Mouse (Mus musculus) adrenal gland, postnatal 36 days (tissue): ENCODE data around the gene Arhgap6. TPM values are rescaled to one million over a fixed set of nuclear protein-coding genes. Genes with fewer than 3 reads are reported as not detected.

ENCODE experiments used
- DNase-seq, 2 experiments: peaks; one replicate each; pipeline ENCODE4 v3.0.0; 2021; ENCODE audit warnings: mixed read lengths in 1 of 2
- total RNA-seq, 2 experiments: library from RNA; stranded (reverse); gene quantifications; 2 replicates each; pipeline ENCODE4 v1.2.3; 2021

The Arhgap6 gene
- total RNA-seq, 2 experiments from 2014 or later, result 2.1 to 2.5 TPM

- DNase-seq, result peak in 1 of 2 experiments; percentile 7
Measured at GRCm38 (mm10) chrX:169112662-169113061, 317.8 kb downstream of the Arhgap6 start.

- DNase-seq, result no peak
Measured at GRCm38 (mm10) chrX:169123115-169123772, 328.3 kb downstream of the Arhgap6 start.

GRCm38 (mm10) chrX:169123773-169124151 lies 328.9 kb downstream of the Arhgap6 start:
- DNase-seq, result no peak

DNA sequence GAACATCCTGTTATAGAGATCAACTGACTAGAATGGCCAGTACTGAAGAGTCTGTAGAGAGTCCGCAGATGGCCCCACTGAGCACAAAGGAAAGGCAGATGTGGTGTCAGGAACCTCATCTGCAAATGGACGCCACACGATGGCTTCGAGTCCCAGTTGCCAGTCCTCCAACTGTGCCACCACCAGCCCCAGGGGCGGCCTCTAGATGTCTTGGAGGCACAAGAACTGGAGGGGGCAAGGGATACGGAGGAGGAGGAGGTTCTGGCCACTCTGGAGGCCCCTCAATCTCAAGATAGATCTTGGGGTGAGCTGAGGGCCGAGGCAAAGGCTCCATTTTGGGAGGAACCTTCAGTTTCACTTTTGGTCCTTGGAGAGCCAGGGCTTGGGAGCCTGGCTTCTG lies 344.9 kb downstream of the Arhgap6 start:
- no peak for DNase-seq

DNA sequence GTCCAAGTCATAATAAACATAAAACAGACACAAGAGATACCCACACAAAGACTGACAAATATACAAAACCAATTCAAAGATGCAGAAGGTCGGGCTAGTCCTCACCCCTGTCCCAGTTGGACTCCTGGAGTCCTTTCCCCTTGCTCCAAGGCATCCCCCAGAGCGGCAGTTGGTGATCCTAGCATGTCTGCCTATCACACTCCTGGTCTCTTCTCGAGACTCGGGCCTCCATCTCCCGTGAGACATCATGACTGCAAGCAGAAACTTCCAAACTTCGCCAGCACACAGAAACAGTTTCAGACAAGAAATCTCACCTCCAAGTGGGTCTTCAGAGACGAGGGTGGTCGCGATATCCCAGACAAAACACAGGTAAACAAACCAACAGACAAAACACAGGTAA lies 345.6 kb downstream of the Arhgap6 start:
- DNase-seq, result no peak

DNA sequence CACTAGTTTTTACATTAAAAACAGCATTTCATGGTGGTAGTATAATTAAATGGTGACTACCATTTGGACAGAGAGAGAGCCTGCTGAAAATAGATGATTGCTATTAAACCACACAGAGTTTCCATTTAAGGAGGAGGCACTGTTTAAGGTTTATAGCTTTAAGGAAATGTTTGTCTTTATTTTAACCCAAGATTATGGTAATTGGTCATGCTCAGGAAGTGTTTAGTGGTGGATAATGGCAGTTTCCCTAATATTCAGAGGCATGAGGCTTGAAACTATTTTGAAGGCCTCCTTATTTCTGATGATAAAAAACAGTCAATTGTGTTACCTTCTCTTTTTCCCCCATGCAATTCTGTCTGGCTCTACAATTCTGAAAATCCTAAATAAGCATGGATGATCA lies 358.9 kb downstream of the Arhgap6 start:
- no peak for DNase-seq

DNA sequence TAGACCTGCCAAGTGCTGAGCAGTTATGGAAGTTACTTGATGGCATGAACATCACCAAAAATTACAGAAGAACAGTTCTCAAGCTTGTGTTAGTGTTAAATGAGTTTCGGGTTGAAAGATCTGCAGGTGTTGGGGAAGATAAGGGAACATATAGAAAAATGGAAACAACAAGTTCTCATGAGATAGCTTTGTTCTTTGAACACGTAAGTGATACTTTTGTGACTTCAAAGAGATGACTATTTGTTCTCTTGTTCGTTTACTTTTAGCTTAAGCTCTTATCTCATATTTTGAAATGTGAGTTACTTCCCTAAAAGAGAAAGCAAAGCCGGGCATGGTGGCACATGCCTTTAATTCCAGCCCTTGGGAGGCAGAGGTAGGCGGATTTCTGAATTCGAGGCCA lies 363.5 kb downstream of the Arhgap6 start:
- DNase-seq, result no peak

DNA sequence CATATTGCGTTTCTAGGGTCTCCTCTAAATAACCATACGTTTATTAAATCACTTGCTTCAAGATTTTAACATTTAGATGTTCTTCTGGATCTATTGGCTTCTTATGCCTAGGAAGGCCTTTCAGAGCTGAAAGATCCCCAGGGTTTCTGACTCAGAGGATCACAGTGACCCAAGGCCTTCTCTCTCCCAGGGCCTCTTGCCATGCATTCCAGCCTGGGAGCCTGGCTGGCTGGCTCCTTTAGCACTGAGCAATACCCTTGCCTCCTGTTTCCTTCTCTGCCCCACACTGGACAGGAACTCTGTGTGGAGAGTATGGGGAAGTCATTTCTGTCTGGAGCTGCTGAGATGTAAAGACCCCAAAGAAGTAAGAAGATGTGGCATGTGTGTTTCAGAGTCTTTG lies 376.1 kb downstream of the Arhgap6 start:
- peak in 1 of 2 experiments; percentile 20 for DNase-seq

- DNase-seq, result no peak
Measured at GRCm38 (mm10) chrX:169173796-169174195, 378.9 kb downstream of the Arhgap6 start.

DNA sequence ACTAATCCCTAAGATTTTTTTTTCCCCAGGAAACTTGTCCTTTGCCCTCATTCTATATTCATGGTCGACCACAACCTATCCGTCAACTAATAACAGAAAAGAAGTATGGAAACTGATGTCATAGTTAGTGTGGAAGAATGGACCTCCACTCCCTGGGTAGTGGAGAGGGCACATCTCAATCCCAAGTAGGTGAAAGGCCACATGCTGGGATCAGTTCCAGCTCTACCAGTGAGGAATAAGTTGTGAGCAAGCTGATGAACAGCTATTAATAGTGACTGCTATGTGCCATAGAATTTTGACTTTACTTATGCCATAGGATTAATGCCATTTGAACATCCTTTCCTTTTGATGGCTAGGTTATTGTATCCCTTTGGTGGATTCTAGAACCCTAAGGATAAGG lies 383.7 kb downstream of the Arhgap6 start:
- peak in 1 of 2 experiments; percentile 9 for DNase-seq

DNA sequence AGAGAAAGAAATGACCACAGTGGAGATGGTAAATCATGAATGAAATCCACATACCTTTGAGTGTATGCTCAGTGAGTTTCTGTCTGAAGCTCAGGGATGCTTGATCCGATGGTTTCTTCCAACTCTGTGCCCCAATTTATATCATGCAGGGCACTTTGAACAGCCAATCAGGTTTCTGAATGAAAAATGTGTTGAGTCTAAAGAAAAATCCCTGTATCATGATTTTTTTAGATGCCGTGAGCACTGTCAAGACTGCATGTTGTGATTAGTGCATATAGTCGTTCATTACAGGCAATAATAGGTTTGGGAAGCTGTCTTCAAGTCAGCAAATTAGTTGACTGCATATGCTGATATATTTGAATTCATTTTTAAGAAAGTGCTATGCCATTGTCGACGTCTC lies 392.2 kb downstream of the Arhgap6 start, which contains the start of gene Amelx:
Gene Amelx (minus strand): TSS at position 101 of the 400 bp plus-strand sequence.
- DNase-seq, result no peak

DNA sequence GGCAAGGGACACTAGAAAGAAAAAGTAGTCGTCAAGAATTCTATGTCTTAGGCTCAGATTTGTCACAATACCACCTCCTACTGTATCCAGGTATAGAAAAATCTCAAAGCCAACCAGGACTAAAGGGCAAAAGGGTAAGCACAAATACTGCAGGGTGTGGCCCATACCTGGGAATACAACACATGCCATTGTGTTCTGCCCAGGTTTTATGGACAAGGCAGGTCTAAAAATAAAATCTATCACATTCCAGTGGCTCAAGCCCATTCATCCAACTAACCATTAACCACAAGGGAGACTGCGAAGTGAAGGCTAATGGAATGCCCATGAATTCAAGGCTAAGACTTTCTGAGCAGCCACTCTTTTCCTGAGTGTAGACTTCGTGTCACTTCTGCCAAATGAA lies 415.1 kb downstream of the Arhgap6 start:
- no peak for DNase-seq

- no peak for DNase-seq
Measured at GRCm38 (mm10) chrX:169220064-169220463, 425.2 kb downstream of the Arhgap6 start.

DNA sequence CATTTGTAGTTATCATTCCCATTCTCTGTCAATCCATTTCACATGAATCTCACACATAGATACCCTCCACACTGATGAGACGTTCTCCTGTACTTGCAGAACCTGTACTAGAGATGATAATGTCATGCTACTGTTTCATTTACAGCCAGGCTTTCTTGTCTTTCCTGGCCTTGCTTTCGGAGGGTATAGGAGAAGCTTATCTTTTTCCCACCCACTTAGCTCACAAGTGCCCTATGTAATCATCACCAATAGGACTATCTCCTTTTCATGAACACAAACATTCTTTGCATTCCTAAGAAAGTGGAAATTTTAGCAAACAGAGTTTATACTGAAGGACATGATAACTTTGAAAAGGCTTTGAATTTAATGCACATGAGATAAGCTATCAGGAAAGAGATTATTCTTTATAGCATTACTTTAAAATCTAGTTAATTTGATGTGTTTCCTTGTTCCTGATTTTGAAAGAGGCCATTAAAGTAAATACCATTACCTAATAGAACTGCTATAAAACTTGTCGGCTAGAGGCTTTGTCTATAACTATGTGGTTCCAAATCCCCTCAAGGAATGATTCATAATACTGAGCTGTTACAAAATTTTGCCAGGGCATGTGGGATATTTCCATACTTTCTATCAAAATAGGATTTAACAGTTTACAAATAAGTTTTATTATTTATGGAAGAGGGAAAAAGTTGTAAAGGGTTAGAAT lies 427.6 kb downstream of the Arhgap6 start:
- DNase-seq, result no peak

DNA sequence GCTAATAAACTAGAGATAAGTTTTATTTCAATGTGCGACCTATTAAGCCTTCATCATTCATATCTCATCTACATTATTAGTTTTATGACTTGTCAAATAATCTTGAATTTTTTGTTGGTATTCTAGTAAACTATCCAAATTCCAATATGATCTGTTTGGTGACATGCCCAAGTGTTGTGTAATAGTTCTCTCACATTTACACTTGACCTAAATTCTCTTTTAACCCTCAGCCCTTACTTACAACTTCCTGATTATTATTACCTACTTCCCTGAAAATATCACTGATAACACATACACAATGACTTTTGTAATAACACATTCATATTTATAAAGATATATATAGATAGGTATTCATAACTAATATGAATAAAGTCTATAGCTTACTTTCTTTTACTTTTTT lies 461.0 kb downstream of the Arhgap6 start:
- DNase-seq, result no peak

DNA sequence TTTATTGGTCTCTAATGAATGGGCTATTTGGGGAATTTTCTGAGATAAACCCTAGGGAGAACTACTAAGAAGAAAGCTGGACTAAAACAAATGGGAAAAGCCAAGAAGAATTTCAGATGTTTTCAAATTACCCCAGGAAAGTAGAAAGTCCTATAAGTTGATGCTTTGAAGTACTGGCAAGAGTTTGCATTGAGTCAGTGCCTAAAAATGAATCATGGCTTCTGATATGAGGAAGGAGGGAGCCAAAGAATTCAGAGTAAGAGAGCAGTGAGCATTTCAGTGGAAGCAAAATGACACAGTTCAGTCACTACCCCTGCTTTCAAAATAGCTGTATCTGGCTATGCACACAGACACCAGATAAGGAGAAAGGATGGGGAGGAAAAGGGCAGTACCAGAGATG lies 461.8 kb downstream of the Arhgap6 start:
- DNase-seq, result no peak

DNA sequence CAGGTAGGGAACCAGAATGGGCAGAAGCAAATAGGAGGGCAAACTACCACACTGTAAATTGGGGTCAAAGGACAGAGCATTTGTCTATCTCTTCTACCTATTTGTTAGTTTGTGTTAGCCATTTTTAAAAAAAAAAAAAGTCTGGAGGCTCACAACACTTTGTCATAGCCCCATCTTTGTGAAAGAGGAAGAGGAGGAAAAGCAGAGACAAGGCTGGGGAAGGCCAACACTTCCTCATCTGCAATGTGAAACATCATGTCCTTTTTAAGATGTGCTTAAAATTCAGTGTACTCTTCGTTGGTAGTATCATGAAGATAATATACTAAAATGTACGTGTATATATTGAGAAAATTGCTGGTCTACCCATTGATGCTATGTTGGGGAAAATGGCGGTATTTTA lies 466.1 kb downstream of the Arhgap6 start:
- DNase-seq, result no peak

GRCm38 (mm10) chrX:169262212-169262611 lies 467.3 kb downstream of the Arhgap6 start:
- DNase-seq, result no peak

DNA sequence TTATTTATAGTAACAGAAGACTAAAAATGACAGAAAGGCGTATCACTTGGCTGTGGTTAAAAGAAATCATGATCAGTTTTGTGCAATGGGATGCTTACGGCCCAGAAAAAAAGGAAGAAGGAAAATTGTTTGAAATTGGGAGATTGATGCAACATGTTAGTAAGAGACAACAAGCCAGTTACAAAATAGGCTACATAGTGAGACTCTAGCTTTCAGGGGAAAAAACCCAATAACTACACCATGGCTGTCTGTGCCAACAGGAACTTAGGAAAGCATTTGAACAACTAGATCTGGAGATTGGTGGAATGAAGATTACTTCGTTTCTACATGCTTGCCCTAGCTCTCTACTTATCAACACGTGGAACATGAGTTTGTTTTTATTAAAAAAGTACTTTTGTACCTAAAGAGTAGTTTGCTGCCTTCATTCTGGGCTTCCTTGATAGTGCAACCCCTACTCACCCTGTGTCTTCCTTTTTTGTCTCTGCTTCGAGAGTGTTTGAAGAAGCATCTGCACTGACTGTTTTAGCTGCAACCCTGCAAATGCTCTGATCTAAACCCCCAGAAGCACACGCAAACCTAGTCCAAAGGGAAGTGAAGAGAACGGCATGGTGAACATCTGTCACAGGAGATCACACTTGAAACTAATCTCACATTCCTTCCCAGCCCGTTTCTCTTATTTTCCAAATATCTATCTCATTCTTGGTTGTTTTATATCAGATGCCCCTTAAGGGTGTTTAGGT lies 468.7 kb downstream of the Arhgap6 start:
- DNase-seq, result no peak

GRCm38 (mm10) chrX:169299579-169299978 lies 504.7 kb downstream of the Arhgap6 start:
- no peak for DNase-seq

- DNase-seq, result peak; percentile 4 to 40
Measured at GRCm38 (mm10) chrX:169302271-169303045, 507.6 kb downstream of the Arhgap6 start.

DNA sequence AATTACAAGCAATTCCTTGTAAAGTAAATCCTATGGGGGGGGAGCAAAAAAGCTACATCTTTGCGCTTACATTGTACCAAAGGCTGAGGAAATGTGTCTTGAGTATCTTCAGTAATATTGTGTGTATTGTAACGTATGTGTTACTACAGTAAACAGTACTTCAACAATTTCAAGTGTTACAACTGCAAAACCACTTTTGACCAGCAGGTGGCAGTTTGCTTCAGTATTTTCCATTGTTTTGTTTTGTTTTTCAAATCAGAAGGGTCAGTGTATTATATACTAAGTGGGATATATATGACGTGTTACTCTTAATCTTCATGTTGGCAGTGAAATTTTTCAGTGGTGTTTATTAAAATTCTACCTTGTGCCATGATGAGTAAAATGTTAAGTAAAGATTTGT lies 509.0 kb downstream of the Arhgap6 start:
- DNase-seq, result peak; percentile 20 to 22
